Mouse (Mus musculus) embryonic facial prominence, embryonic 12.5 days (tissue): ENCODE measurements around the gene Kcnma1. TPM values are rescaled to one million over a fixed set of nuclear protein-coding genes. Genes with fewer than 3 reads are reported as not detected.

Source experiments
- ATAC-seq: fragments of 200-750 bp; cut with Nextera tagmentation; 2 replicates; pipeline ENCODE4 v1.8.0; 2017; ENCODE audit not compliant: insufficient number of reproducible peaks, insufficient read depth, low FRiP score, low TSS enrichment
- H3K27ac ChIP-seq: fragments of 300-500 bp; sonication (generic); 2 replicates; pipeline ENCODE4 v1.5.1; 2016; ENCODE audit warnings: mild to moderate bottlenecking
- H3K27me3 ChIP-seq: fragments of 300-500 bp; sonication (generic); 2 replicates; pipeline ENCODE4 v1.6.1; 2016; ENCODE audit warnings: mild to moderate bottlenecking, moderate library complexity
- H3K36me3 ChIP-seq: fragments of 300-500 bp; sonication (generic); 2 replicates; pipeline ENCODE4 v1.6.1; 2016; ENCODE audit warnings: mild to moderate bottlenecking
- H3K4me1 ChIP-seq: fragments of 300-500 bp; sonication (generic); 2 replicates; pipeline ENCODE4 v1.6.1; 2016
- H3K4me2 ChIP-seq: fragments of 300-500 bp; sonication (generic); replicated peaks from 2 replicates; pipeline ENCODE4 v1.6.1; 2016; ENCODE audit warnings: mild to moderate bottlenecking, moderate library complexity
- H3K4me3 ChIP-seq: fragments of 300-500 bp; sonication (generic); 2 replicates; pipeline ENCODE4 v1.5.1; 2016; ENCODE audit warnings: mild to moderate bottlenecking
- H3K9ac ChIP-seq: fragments of 300-500 bp; sonication (generic); 2 replicates; pipeline ENCODE4 v1.6.1; 2016; ENCODE audit warnings: mild to moderate bottlenecking, moderate library complexity
- H3K9me3 ChIP-seq: fragments of 300-500 bp; sonication (generic); 2 replicates; pipeline ENCODE4 v1.6.1; 2016; ENCODE audit warnings: mild to moderate bottlenecking, moderate library complexity
- WGBS: fragments of 180-500 bp; shearing (Covaris S2); methylation state at CpG from one replicate; pipeline ENCODE4 v1.1.7; 2016; 5-methylcytosine and 5-hydroxymethylcytosine counted together
- polyA plus RNA-seq: library from polyadenylated mRNA; unstranded; fragments of >200 nt; fragmentation: Nextera tagmentation; extraction: Ambion mirVana; gene quantifications from 2 replicates; pipeline ENCODE4 v1.2.1, GENCODE M21; 2016

The Kcnma1 gene
- polyA plus RNA-seq, 1 experiment from 2014 or later: 2.2 TPM

DNA sequence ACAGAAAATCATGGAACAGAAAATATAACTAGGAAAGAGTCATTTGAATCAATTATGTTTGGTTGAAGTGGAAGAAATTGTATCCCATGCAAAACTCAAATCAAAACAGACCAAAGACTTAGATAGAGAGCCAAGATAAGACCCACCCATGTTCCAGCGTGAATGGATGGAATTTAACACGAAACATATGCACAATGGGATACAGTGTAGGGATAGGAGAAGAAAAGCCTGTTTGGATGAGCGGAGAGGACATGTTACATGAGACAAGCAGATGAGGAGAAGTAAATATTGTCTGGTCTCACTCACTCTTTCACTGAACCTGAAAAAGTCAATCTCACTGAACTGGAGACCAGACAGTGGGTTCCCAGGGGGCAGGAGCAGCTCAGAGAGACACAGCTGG, 463.8 kb downstream of the Kcnma1 start:
- Histone ChIP-seq H3K27me3 (no peaks in the 10 kb centered on the region), H3K4me1 (peaks cover 11% of the 10 kb centered on the region), H3K9ac (no peak overlapping the region), H3K9me3 (no peaks in the 10 kb centered on the region), H3K36me3 (no peaks in the 10 kb centered on the region), H3K27ac (no peak overlapping the region), H3K4me2 (no peak overlapping the region), H3K4me3 (no peak overlapping the region)
- 48% methylated on average over 3 of the region's 3 CpGs for WGBS
- no peak for ATAC-seq

DNA sequence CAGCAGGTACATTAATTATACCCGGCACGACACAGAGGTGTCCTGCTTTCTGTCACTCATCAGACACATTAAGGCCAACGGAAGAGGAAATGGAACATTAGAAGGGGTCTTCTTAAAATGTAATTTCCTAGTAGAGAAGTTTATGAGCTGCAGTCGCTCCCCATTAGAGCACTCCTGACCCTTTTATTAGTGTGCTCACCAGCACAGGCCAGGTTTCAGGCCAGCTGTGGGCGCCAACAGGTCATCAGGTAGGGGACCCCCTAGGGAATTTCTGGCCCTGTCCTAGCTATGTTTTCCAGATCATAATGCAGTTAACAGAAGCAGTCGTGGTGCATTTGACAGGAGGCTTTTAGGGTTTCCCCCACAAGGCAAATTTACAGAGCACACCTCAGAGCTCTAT, 472.2 kb downstream of the Kcnma1 start:
- H3K27me3 ChIP-seq: no peaks in the 10 kb centered on the region
- no peak overlapping the region for H3K4me3 ChIP-seq
- H3K9me3 ChIP-seq: no peaks in the 10 kb centered on the region
- no peaks in the 10 kb centered on the region for H3K36me3 ChIP-seq
- WGBS: 70% methylated on average over 6 of the region's 6 CpGs
- no peak overlapping the region for H3K9ac ChIP-seq
- no peak for ATAC-seq
- no peak overlapping the region for H3K4me2 ChIP-seq
- no peak overlapping the region for H3K27ac ChIP-seq
- 0 out of 2 replicates have a peak, but pooled peaks cover 1% of the 10 kb centered on the region for H3K4me1 ChIP-seq

DNA sequence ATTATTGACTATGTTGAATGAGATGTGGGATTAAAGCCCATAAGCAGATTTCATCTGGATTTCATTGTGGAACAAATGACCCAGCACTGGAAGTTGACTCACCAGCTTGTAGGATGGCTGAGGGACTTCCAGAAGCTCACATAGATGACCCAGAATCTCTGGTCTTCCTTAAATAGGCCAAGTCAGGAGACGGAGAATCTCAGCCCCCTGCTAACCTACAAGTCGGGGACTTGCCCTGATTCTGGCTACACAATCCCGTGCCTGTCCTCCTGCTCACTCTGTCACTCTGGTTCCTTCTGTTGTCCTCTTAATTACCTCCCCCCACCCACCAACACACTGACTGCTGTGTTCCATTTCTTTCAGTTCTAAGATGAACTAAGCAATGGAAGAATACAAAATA, 474.7 kb downstream of the Kcnma1 start:
- Histone ChIP-seq H3K4me2 (no peak overlapping the region), H3K27ac (no peak overlapping the region), H3K4me1 (no peaks in the 10 kb centered on the region), H3K36me3 (no peaks in the 10 kb centered on the region), H3K9me3 (no peaks in the 10 kb centered on the region), H3K4me3 (no peak overlapping the region), H3K9ac (no peak overlapping the region), H3K27me3 (no peaks in the 10 kb centered on the region)
- WGBS: 79% methylated on average over 3 of the region's 3 CpGs
- no peak for ATAC-seq

DNA sequence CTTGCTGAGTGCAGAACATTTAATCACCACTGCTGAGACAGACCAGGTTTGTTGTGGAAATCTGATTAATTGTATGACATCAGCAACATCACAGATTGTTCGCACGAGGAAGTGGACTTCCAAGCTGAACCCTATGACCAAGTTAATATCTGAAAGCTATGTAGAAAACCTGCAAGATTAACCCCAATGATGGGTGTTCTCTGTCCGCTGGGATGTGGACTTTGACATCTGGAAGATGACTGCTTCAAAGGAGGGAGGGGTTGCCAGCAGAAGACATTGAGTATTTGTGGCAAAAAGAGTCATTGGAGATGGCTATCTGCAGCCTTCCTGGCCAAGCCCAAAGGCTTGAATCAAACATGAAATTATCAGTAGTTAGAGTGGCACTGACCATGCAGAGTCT, 480.9 kb downstream of the Kcnma1 start:
- H3K4me3 ChIP-seq: no peak overlapping the region
- no peaks in the 10 kb centered on the region for H3K36me3 ChIP-seq
- no peak overlapping the region for H3K27ac ChIP-seq
- no peak for ATAC-seq
- no peak overlapping the region for H3K9ac ChIP-seq
- no peak overlapping the region for H3K4me2 ChIP-seq
- 0 out of 2 replicates have a peak, but pooled peaks cover 2% of the 10 kb centered on the region for H3K9me3 ChIP-seq
- H3K27me3 ChIP-seq: no peaks in the 10 kb centered on the region
- H3K4me1 ChIP-seq: 0 out of 2 replicates have a peak, but pooled peaks cover 6% of the 10 kb centered on the region
- WGBS: 90% methylated on average over 3 of the region's 3 CpGs

- Histone ChIP-seq H3K9ac (no peak overlapping the region), H3K36me3 (no peaks in the 10 kb centered on the region), H3K4me1 (0 out of 2 replicates have a peak, but pooled peaks cover 6% of the 10 kb centered on the region), H3K9me3 (0 out of 2 replicates have a peak, but pooled peaks cover 2% of the 10 kb centered on the region), H3K27ac (no peak overlapping the region), H3K27me3 (no peaks in the 10 kb centered on the region), H3K4me3 (no peak overlapping the region), H3K4me2 (no peak overlapping the region)
- ATAC-seq: no peak
- 70% methylated on average over 8 of the region's 8 CpGs for WGBS
Observed at GRCm38 (mm10) chr14:23531735-23532525, 482.4 kb downstream of the Kcnma1 start.

- WGBS: 8% methylated on average over 4 of the region's 4 CpGs
- Histone ChIP-seq H3K4me3 (no peak overlapping the region), H3K36me3 (no peaks in the 10 kb centered on the region), H3K9ac (no peak overlapping the region), H3K4me2 (no peak overlapping the region), H3K4me1 (0 out of 2 replicates have a peak, but pooled peaks cover 6% of the 10 kb centered on the region), H3K9me3 (0 out of 2 replicates have a peak, but pooled peaks cover 2% of the 10 kb centered on the region), H3K27ac (no peak overlapping the region), H3K27me3 (no peaks in the 10 kb centered on the region)
- no peak for ATAC-seq
Observed at GRCm38 (mm10) chr14:23529720-23530119, 484.6 kb downstream of the Kcnma1 start.

DNA sequence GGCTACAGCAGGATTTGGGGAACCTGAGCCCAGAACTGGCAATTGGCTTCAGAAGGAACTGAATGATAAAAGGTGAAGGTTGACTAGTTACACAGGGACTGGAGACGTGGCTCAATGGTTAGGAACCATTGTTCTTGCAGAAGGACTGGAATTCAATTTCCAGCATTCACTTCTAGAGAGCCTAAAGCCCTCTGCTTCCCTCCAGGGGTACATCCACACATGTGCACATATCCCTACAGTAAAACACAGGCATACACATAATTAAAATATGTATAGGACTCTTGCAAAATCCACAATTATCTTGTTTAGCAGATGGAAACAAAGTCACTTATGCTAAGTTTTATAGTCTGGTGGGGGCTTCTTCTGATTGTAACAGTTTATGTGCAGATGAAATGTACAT, 485.1 kb downstream of the Kcnma1 start:
- ATAC-seq: no peak

GRCm38 (mm10) chr14:23525910-23526309, 488.4 kb downstream of the Kcnma1 start:
- Histone ChIP-seq H3K4me1 (peaks cover 17% of the 10 kb centered on the region; the same call in 1 of the 2 replicates), H3K27ac (no peak overlapping the region), H3K9ac (no peak overlapping the region), H3K36me3 (no peaks in the 10 kb centered on the region), H3K4me3 (no peak overlapping the region), H3K4me2 (no peak overlapping the region), H3K27me3 (no peaks in the 10 kb centered on the region), H3K9me3 (no peaks in the 10 kb centered on the region)
- 87% methylated on average over 1 of the region's 1 CpGs for WGBS
- no peak for ATAC-seq

More for the DNA sequence above, 485.1 kb downstream of the Kcnma1 start:
- Histone ChIP-seq H3K4me2 (no peak overlapping the region), H3K36me3 (no peaks in the 10 kb centered on the region), H3K27ac (peak overlapping the region; percentile 58), H3K9me3 (0 out of 2 replicates have a peak, but pooled peaks cover under 1% of the 10 kb centered on the region), H3K9ac (no peak overlapping the region), H3K4me1 (0 out of 2 replicates have a peak, but pooled peaks cover 8% of the 10 kb centered on the region), H3K4me3 (no peak overlapping the region), H3K27me3 (no peaks in the 10 kb centered on the region)
- WGBS: 59% methylated on average over 1 of the region's 1 CpGs

- H3K9ac ChIP-seq: no peak overlapping the region
- ATAC-seq: peak; percentile 54; the same call in 1 of the 2 replicates
- no peaks in the 10 kb centered on the region for H3K36me3 ChIP-seq
- peaks cover 21% of the 10 kb centered on the region; the same call in 1 of the 2 replicates for H3K4me1 ChIP-seq
- H3K27ac ChIP-seq: peak overlapping the region; percentile 67
- no peak overlapping the region for H3K4me3 ChIP-seq
- no peak overlapping the region for H3K4me2 ChIP-seq
- 25% methylated on average over 6 of the region's 6 CpGs for WGBS
- no peaks in the 10 kb centered on the region for H3K9me3 ChIP-seq
- H3K27me3 ChIP-seq: no peaks in the 10 kb centered on the region
Observed at GRCm38 (mm10) chr14:23523825-23524491, 490.3 kb downstream of the Kcnma1 start.

- Histone ChIP-seq H3K4me1 (peaks cover 16% of the 10 kb centered on the region; the same call in 1 of the 2 replicates), H3K27ac (peak overlapping the region; percentile 74), H3K9me3 (no peaks in the 10 kb centered on the region), H3K27me3 (no peaks in the 10 kb centered on the region), H3K4me3 (no peak overlapping the region), H3K4me2 (no peak overlapping the region), H3K36me3 (no peaks in the 10 kb centered on the region), H3K9ac (no peak overlapping the region)
- no peak for ATAC-seq
- WGBS: 62% methylated on average over 4 of the region's 4 CpGs
Observed at GRCm38 (mm10) chr14:23522606-23523159, 491.6 kb downstream of the Kcnma1 start.

DNA sequence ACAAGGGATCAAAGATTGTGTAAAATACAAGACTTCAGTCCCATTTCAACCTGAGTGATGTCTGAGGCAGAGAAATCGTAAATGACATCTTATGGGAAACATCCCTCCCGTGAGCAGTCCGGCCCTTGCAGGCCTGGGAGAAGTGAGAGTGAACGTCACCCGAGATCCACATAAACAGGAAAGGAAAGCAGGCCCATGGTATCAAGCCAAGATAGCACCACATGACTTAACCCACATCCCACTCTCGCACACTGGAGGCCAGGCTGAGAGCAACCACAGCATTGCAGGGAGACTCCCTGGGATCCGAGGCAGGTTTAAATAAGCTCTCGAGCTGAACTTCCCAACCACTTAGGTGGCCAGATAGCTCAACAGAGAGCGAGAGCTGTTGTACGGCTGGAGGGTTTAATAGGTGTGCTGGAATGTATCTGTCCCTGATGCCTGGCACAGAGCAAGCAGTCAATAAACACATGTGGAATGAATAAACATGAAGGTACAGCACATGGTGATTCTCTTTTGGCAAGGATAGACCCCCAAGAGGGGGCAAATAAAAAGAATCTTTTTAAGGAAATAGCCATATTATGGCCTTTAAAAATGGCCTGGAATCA, 493.1 kb downstream of the Kcnma1 start:
- Histone ChIP-seq H3K4me3 (no peak overlapping the region), H3K27ac (peak overlapping the region; percentile 38), H3K4me2 (no peak overlapping the region), H3K9me3 (no peaks in the 10 kb centered on the region), H3K9ac (no peak overlapping the region), H3K27me3 (no peaks in the 10 kb centered on the region), H3K4me1 (peaks cover 16% of the 10 kb centered on the region; the same call in 1 of the 2 replicates), H3K36me3 (no peaks in the 10 kb centered on the region)
- ATAC-seq: peak; percentile 59; the same call in 1 of the 2 replicates
- WGBS: 31% methylated on average over 10 of the region's 10 CpGs
